Comparison of ENCODE assay signal across 12 mouse cellular contexts in the genomic region with DNA sequence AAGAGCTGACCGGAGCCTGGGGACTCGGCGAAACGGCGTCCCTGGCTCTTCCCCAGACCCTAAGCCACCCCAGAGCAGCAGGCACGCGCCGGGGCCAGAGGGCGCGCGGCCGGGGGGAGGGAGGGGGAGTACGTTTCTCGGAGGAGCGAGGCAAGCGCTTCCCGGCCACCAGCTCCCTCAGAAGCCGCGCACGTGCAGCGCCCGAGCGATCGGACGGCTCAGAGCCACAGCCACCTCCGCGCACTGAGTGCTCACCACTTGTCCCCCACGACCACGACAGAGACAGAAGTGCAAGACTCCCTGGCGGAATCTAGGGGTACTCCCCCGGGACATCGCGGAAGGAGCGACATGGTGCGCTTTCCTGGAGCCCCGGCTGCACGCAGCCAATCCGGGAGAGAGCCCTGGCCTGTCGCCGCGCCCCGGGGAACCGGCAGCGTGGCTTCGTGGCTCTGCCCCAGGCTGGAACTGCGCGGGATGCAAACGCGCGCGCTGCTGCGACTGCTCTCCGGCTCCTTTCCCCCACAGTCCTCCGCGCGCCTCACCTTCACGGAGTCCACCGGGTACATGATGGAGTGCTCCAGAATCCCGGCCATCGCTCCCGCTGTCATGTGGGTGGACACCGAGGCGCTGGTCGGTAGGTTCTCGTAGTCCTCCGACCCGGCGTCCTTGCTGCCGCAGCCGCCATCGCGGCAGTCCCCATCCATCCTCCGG. TPM values are rescaled to one million over a fixed set of nuclear protein-coding genes. Genes with fewer than 3 reads are reported as not detected.
DNase-seq lines count a peak whose midpoint lies in the region; ATAC-seq and TF ChIP-seq lines count a peak whose summit lies in the region.
"Not testable (repeated sequence)": the region's sequence is repeated elsewhere in the genome, so short reads cannot be mapped to it uniquely, and the experiment has no call there.
"Had no signal": no experiment of that assay in that cellular context is flagged by ENCODE, and none has a peak within 500 bp of the region (broad histone marks: within the 10 kb centered on the region; RNA-seq: fewer than 3 reads in every experiment).

No protein-coding gene starts in this region.

- POLR2A ChIA-PET in Patski (lab: Charles Lee), result not testable (repeated sequence)

- not testable (repeated sequence) for DNase-seq in Patski (ENCODE audit: low read depth, low spot score); kidney, postnatal 0 days (ENCODE audit: low spot score)

- not testable (repeated sequence) for H3K4me1 ChIP-seq in forebrain, embryonic 12.5 days; heart, embryonic 13.5 days; hindbrain, embryonic 16.5 days (ENCODE audit: control insufficient read depth, insufficient read depth, low read depth, low read length); kidney, postnatal 0 days (replicated peaks; ENCODE audit: insufficient read depth, low read length); lung, embryonic 15.5 days; midbrain, embryonic 15.5 days; stomach, embryonic 16.5 days (ENCODE audit: control insufficient read depth, insufficient read depth, low read length)

- H3K27me3 ChIP-seq in Patski; forebrain, embryonic 12.5 days; heart, embryonic 13.5 days (replicated peaks); hindbrain, embryonic 16.5 days (replicated peaks; ENCODE audit: control insufficient read depth, insufficient read depth, low read length); kidney, postnatal 0 days (ENCODE audit: insufficient read depth, low read length); lung, embryonic 15.5 days; midbrain, embryonic 15.5 days (replicated peaks); stomach, embryonic 16.5 days (ENCODE audit: control insufficient read depth, insufficient read depth, low read length): not testable (repeated sequence)

- not testable (repeated sequence) for TF ChIP-seq CTCF in Patski (IDR thresholded peaks at IDR 0.05); kidney, postnatal 0 days (IDR thresholded peaks at IDR 0.05; ENCODE audit: low read depth)

- in situ Hi-C loops in Patski (cut with MboI; ENCODE audit: low pct_unique_long_range_greater_than_20kb), result not testable (repeated sequence)

- not testable (repeated sequence) for H3K36me3 ChIP-seq in forebrain, embryonic 12.5 days (replicated peaks); heart, embryonic 13.5 days; hindbrain, embryonic 16.5 days (ENCODE audit: control insufficient read depth, insufficient read depth, low read length); kidney, postnatal 0 days (ENCODE audit: insufficient read depth, low read length); lung, embryonic 15.5 days; midbrain, embryonic 15.5 days (replicated peaks); stomach, embryonic 16.5 days (ENCODE audit: control insufficient read depth, insufficient read depth, low read length)

- not testable (repeated sequence) for H3K4me3 ChIP-seq in forebrain, embryonic 12.5 days (replicated peaks); heart, embryonic 13.5 days; hindbrain, embryonic 16.5 days (ENCODE audit: low read length); kidney, postnatal 0 days (replicated peaks; ENCODE audit: low read depth, low read length); lung, embryonic 15.5 days; midbrain, embryonic 15.5 days; stomach, embryonic 16.5 days (replicated peaks; ENCODE audit: low read length)

- not testable (repeated sequence) for H3K27ac ChIP-seq in forebrain, embryonic 12.5 days; heart, embryonic 13.5 days (replicated peaks); hindbrain, embryonic 16.5 days (ENCODE audit: low read depth, low read length); kidney, postnatal 0 days; lung, embryonic 15.5 days; midbrain, embryonic 15.5 days; stomach, embryonic 16.5 days (ENCODE audit: low read length)

- H3K4me2 ChIP-seq in forebrain, embryonic 12.5 days; heart, embryonic 13.5 days; hindbrain, embryonic 16.5 days (ENCODE audit: low read length); kidney, postnatal 0 days (ENCODE audit: low read length); lung, embryonic 15.5 days; midbrain, embryonic 15.5 days; stomach, embryonic 16.5 days (ENCODE audit: low read depth, low read length): not testable (repeated sequence)

- peak; percentile 33 for ATAC-seq in Patski
- peak; percentile 83 for ATAC-seq in forebrain, embryonic 12.5 days (ENCODE audit: low FRiP score)
- peak; percentile 35 for ATAC-seq in heart, embryonic 13.5 days (ENCODE audit: extremely low read depth, insufficient number of reproducible peaks, low FRiP score, low TSS enrichment)
- peak; percentile 84 for ATAC-seq in hindbrain, embryonic 16.5 days
- peak; percentile 51 for ATAC-seq in kidney, postnatal 0 days (replicated peaks; ENCODE audit: low FRiP score, low read depth)
- peak; percentile 33; the same call in 1 of the 2 replicates for ATAC-seq in lung, embryonic 15.5 days (ENCODE audit: borderline replicate concordance, extremely low read depth, low FRiP score, low TSS enrichment)
- peak; percentile 82 for ATAC-seq in midbrain, embryonic 15.5 days (replicated peaks)
- peak; percentile 58; the same call in 1 of the 2 replicates for ATAC-seq in stomach, embryonic 16.5 days (ENCODE audit: insufficient read depth, low FRiP score)

- WGBS in forebrain, embryonic 12.5 days, result no CpG with 5 or more reads among the region's 73 CpGs
- WGBS in heart, embryonic 13.5 days, result no CpG with 5 or more reads among the region's 73 CpGs
- WGBS in hindbrain, embryonic 16.5 days, result no CpG with 5 or more reads among the region's 73 CpGs
- WGBS in kidney, postnatal 0 days, result no CpG with 5 or more reads among the region's 73 CpGs
- no CpG with 5 or more reads among the region's 73 CpGs for WGBS in lung, embryonic 15.5 days
- WGBS in midbrain, embryonic 15.5 days, result no CpG with 5 or more reads among the region's 73 CpGs
- WGBS in stomach, embryonic 16.5 days, result no CpG with 5 or more reads among the region's 73 CpGs

- not testable (repeated sequence) for H3K9me3 ChIP-seq in forebrain, embryonic 12.5 days; heart, embryonic 13.5 days; hindbrain, embryonic 16.5 days (ENCODE audit: control insufficient read depth, low read length); kidney, postnatal 0 days (replicated peaks; ENCODE audit: low read length); lung, embryonic 15.5 days; midbrain, embryonic 15.5 days; stomach, embryonic 16.5 days (replicated peaks; ENCODE audit: control insufficient read depth, low read length)

- H3K9ac ChIP-seq in forebrain, embryonic 12.5 days; heart, embryonic 13.5 days; hindbrain, embryonic 16.5 days (ENCODE audit: low read depth, low read length); kidney, postnatal 0 days (ENCODE audit: low read depth, low read length); lung, embryonic 15.5 days; midbrain, embryonic 15.5 days; stomach, embryonic 16.5 days (ENCODE audit: low read length): not testable (repeated sequence)

- CTCF ChIA-PET in Patski (lab: Charles Lee), result not testable (repeated sequence)

RNA-seq across cellular contexts. Expression of gene Gm16867, which starts 0.6 kb away (rescaled TPM):
- polyA plus RNA-seq in Patski (2021), result 0.06 TPM
- polyA plus RNA-seq in forebrain, embryonic 12.5 days (2016; fragmentation: Nextera tagmentation; extraction: Ambion mirVana), result not detected in 2 replicates
- not detected in 2 replicates for polyA plus RNA-seq in heart, embryonic 13.5 days (2015; fragmentation: Nextera tagmentation; extraction: Ambion mirVana)
- not detected in 2 replicates for polyA plus RNA-seq in hindbrain, embryonic 16.5 days (2015; fragmentation: Nextera tagmentation; extraction: Ambion mirVana)
- polyA plus RNA-seq in kidney, postnatal 0 days (2015; fragmentation: Nextera tagmentation; extraction: Ambion mirVana), result 0.11 TPM in 1 of 2 replicates, not detected in the other
- not detected in 2 replicates for polyA plus RNA-seq in lung, embryonic 15.5 days (2015; fragmentation: Nextera tagmentation; extraction: Ambion mirVana)
- polyA plus RNA-seq in midbrain, embryonic 15.5 days (2015; fragmentation: Nextera tagmentation; extraction: Ambion mirVana), result not detected in 2 replicates
- not detected in 2 replicates for polyA plus RNA-seq in stomach, embryonic 16.5 days (2015; fragmentation: Nextera tagmentation; extraction: Ambion mirVana)
- polyA plus RNA-seq: cortical plate, adult 2 months had no signal

RNA-seq across cellular contexts. Expression of gene Gm27179, which starts 9.8 kb away (rescaled TPM):
- not detected for polyA plus RNA-seq in Patski (2021)
- polyA plus RNA-seq in forebrain, embryonic 12.5 days (2016; fragmentation: Nextera tagmentation; extraction: Ambion mirVana), result not detected in 2 replicates
- polyA plus RNA-seq in heart, embryonic 13.5 days (2015; fragmentation: Nextera tagmentation; extraction: Ambion mirVana), result not detected in 2 replicates
- polyA plus RNA-seq in hindbrain, embryonic 16.5 days (2015; fragmentation: Nextera tagmentation; extraction: Ambion mirVana), result not detected in 2 replicates
- polyA plus RNA-seq in kidney, postnatal 0 days (2015; fragmentation: Nextera tagmentation; extraction: Ambion mirVana), result not detected in 2 replicates
- not detected in 2 replicates for polyA plus RNA-seq in lung, embryonic 15.5 days (2015; fragmentation: Nextera tagmentation; extraction: Ambion mirVana)
- polyA plus RNA-seq in midbrain, embryonic 15.5 days (2015; fragmentation: Nextera tagmentation; extraction: Ambion mirVana), result not detected in 2 replicates
- 0.05 TPM in 1 of 2 replicates, not detected in the other for polyA plus RNA-seq in stomach, embryonic 16.5 days (2015; fragmentation: Nextera tagmentation; extraction: Ambion mirVana)
- polyA plus RNA-seq: erythroblast, embryonic 14.5 days; liver, embryonic 12.5 days; macrophage had no signal

RNA-seq across cellular contexts. Expression of gene Entpd4b, which starts 52.6 kb away (rescaled TPM):
- 25.8 TPM for polyA plus RNA-seq in Patski (2021)
- 8.1 and 9.0 TPM in 2 replicates for polyA plus RNA-seq in forebrain, embryonic 12.5 days (2016; fragmentation: Nextera tagmentation; extraction: Ambion mirVana)
- 19.5 and 19.6 TPM in 2 replicates for polyA plus RNA-seq in heart, embryonic 13.5 days (2015; fragmentation: Nextera tagmentation; extraction: Ambion mirVana)
- polyA plus RNA-seq in hindbrain, embryonic 16.5 days (2015; fragmentation: Nextera tagmentation; extraction: Ambion mirVana), result 16.0 and 17.5 TPM in 2 replicates
- 14.8 and 16.2 TPM in 2 replicates for polyA plus RNA-seq in kidney, postnatal 0 days (2015; fragmentation: Nextera tagmentation; extraction: Ambion mirVana)
- polyA plus RNA-seq in lung, embryonic 15.5 days (2015; fragmentation: Nextera tagmentation; extraction: Ambion mirVana), result 13.6 and 13.9 TPM in 2 replicates
- 13.2 and 13.9 TPM in 2 replicates for polyA plus RNA-seq in midbrain, embryonic 15.5 days (2015; fragmentation: Nextera tagmentation; extraction: Ambion mirVana)
- 17.0 and 17.8 TPM in 2 replicates for polyA plus RNA-seq in stomach, embryonic 16.5 days (2015; fragmentation: Nextera tagmentation; extraction: Ambion mirVana)

Comparison
In these comparisons a context has a peak if more than half of its experiments do, and no peak if none do; other contexts are left out.
1. ATAC-seq: peak in every context shown above with its lines; median percentile 84 in hindbrain, embryonic 16.5 days; 83 in forebrain, embryonic 12.5 days; 82 in midbrain, embryonic 15.5 days; 58 in stomach, embryonic 16.5 days; 51 in kidney, postnatal 0 days; 35 in heart, embryonic 13.5 days; 33 in Patski; 33 in lung, embryonic 15.5 days.